Mouse (Mus musculus) C2C12 (cell line): ENCODE results near the gene Bcl9l.

Experiments
- CEBPB ChIP-seq: IDR thresholded peaks from one replicate; pipeline ENCODE4 v1.6.1; 2011; ENCODE audit warnings: low read depth, mild to moderate bottlenecking, control low read depth, moderate library complexity
- CTCF ChIP-seq: IDR thresholded peaks from one replicate; pipeline ENCODE4 v1.5.1; 2011; ENCODE audit not compliant: control insufficient read depth, insufficient read depth, insufficient read length
- FOSL1 ChIP-seq: IDR thresholded peaks from one replicate; pipeline ENCODE4 v1.8.0; 2011; ENCODE audit warnings: mild to moderate bottlenecking, low read length; ENCODE audit not compliant: poor library complexity, insufficient read depth, severe bottlenecking
- MAX ChIP-seq: IDR thresholded peaks from one replicate; pipeline ENCODE4 v1.6.1; 2011; ENCODE audit warnings: mild to moderate bottlenecking, control low read depth
- MYOD1 ChIP-seq: IDR thresholded peaks from one replicate; pipeline ENCODE4 v1.6.1; 2011; ENCODE audit warnings: low read depth; ENCODE audit not compliant: control insufficient read depth, insufficient read length
- USF1 ChIP-seq: IDR thresholded peaks from one replicate; pipeline ENCODE4 v1.6.1; 2011; ENCODE audit warnings: low read depth, mild to moderate bottlenecking, control low read depth, moderate library complexity

GRCm38 (mm10) chr9:44502006-44502405 lies 19.4 kb downstream of the Bcl9l start:
- TF ChIP-seq USF1 (no peak), CTCF (peak; percentile 81), MAX (no peak), CEBPB (no peak), MYOD1 (no peak), FOSL1 (no peak)
